Mouse (Mus musculus) kidney, embryonic 15.5 days (tissue): ENCODE measurements around the gene Agbl4. TPM values are rescaled to one million over a fixed set of nuclear protein-coding genes. Genes with fewer than 3 reads are reported as not detected.
"Not testable (repeated sequence)": the region's sequence is repeated elsewhere in the genome, so short reads cannot be mapped to it uniquely, and the experiment has no call there.

Experiments used
- ATAC-seq: fragments of 200-750 bp; cut with Nextera tagmentation; replicated peaks from 2 replicates; pipeline ENCODE4 v1.8.0; 2017; ENCODE audit warnings: moderate TSS enrichment; ENCODE audit not compliant: low FRiP score
- H3K27ac ChIP-seq: fragments of 300-500 bp; sonication (generic); 2 replicates; pipeline ENCODE4 v1.5.1; 2015; ENCODE audit warnings: mild to moderate bottlenecking, inconsistent platforms
- H3K27me3 ChIP-seq: fragments of 300-500 bp; sonication (generic); 2 replicates; pipeline ENCODE4 v1.6.1; 2015; ENCODE audit warnings: inconsistent platforms
- H3K36me3 ChIP-seq: fragments of 300-500 bp; sonication (generic); 2 replicates; pipeline ENCODE4 v1.6.1; 2015; ENCODE audit warnings: inconsistent platforms
- H3K4me1 ChIP-seq: fragments of 300-500 bp; sonication (generic); 2 replicates; pipeline ENCODE4 v1.6.1; 2015; ENCODE audit warnings: inconsistent platforms
- H3K4me2 ChIP-seq: fragments of 300-500 bp; sonication (generic); 2 replicates; pipeline ENCODE4 v1.6.1; 2015; ENCODE audit warnings: moderate library complexity, mild to moderate bottlenecking, inconsistent platforms
- H3K4me3 ChIP-seq: fragments of 300-500 bp; sonication (generic); replicated peaks from 2 replicates; pipeline ENCODE4 v1.5.1; 2015; ENCODE audit warnings: mild to moderate bottlenecking, inconsistent platforms
- H3K9ac ChIP-seq: fragments of 300-500 bp; sonication (generic); 2 replicates; pipeline ENCODE4 v1.6.1; 2015; ENCODE audit warnings: mild to moderate bottlenecking, inconsistent platforms
- H3K9me3 ChIP-seq: fragments of 300-500 bp; sonication (generic); replicated peaks from 2 replicates; pipeline ENCODE4 v1.6.1; 2016; ENCODE audit warnings: inconsistent platforms
- WGBS: fragments of 180-500 bp; shearing (Covaris S2); methylation state at CpG from one replicate; pipeline ENCODE4 v1.1.7; 2015; ENCODE audit warnings: mixed read lengths; 5-methylcytosine and 5-hydroxymethylcytosine counted together
- polyA plus RNA-seq: library from polyadenylated mRNA; unstranded; fragments of >200 nt; fragmentation: Nextera tagmentation; extraction: Ambion mirVana; gene quantifications from 2 replicates; pipeline ENCODE4 v1.2.1, GENCODE M21; 2015

The Agbl4 gene
- polyA plus RNA-seq, 1 experiment from 2014 or later: 0.43 TPM

DNA sequence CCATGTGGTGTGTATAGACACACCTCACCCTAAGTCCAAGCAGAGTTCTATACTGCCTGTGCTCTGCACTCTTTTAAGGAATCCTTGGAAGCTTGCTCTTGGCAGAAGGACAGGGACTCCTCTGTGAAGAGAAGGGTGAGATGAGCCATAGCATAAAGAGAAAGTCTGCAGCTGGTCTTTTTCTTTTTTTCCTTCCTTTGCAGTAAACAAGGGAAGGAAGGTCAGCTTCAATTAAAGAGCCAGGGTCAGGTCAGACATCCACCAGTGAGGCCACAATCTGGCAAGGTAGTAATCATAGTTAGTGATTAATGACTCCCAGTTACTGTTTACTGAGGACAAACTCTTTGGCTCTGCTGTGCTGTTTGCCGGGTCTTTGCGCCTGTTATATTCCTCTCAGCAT, 802.6 kb downstream of the Agbl4 start:
- no peaks in the 10 kb centered on the region for H3K36me3 ChIP-seq
- no peak overlapping the region for H3K4me3 ChIP-seq
- 16% methylated on average over 2 of the region's 2 CpGs for WGBS
- peaks cover 10% of the 10 kb centered on the region; the same call in 1 of the 2 replicates for H3K4me1 ChIP-seq
- no peak overlapping the region for H3K9ac ChIP-seq
- peak; percentile 92 for ATAC-seq
- no peak overlapping the region for H3K4me2 ChIP-seq
- H3K9me3 ChIP-seq: no peaks in the 10 kb centered on the region
- peak overlapping the region; percentile 45; the same call in 1 of the 2 replicates for H3K27ac ChIP-seq
- H3K27me3 ChIP-seq: no peaks in the 10 kb centered on the region

GRCm38 (mm10) chr4:111215191-111215762, 817.8 kb downstream of the Agbl4 start:
- no peak overlapping the region for H3K4me2 ChIP-seq
- H3K4me3 ChIP-seq: no peak overlapping the region
- H3K9ac ChIP-seq: no peak overlapping the region
- no peaks in the 10 kb centered on the region for H3K4me1 ChIP-seq
- 78% methylated on average over 3 of the region's 3 CpGs for WGBS
- H3K9me3 ChIP-seq: no peaks in the 10 kb centered on the region
- no peak overlapping the region for H3K27ac ChIP-seq
- no peak for ATAC-seq
- H3K36me3 ChIP-seq: no peaks in the 10 kb centered on the region
- H3K27me3 ChIP-seq: no peaks in the 10 kb centered on the region

DNA sequence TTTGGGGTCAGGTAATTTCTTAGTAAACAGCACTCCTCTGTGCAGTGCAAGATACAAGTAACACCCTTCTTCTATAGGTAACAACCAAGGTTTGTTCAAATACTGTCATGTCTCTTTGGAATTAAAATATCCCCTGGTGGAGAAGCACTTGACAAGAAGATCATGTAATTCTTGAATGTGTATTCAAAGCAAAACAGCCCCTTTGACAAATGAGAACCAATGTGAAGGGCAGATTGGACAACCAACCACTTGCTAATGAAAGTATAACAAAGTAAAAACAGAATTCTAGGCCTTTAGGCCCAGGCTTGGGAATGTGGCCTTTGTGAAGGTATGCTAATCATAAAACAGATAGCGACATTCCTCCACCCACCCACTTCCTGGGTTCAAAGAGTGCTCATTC, 821.6 kb downstream of the Agbl4 start:
- not testable (repeated sequence) for H3K9me3 ChIP-seq, ATAC-seq, H3K27me3 ChIP-seq, H3K36me3 ChIP-seq, H3K4me3 ChIP-seq, H3K4me1 ChIP-seq, H3K27ac ChIP-seq, H3K9ac ChIP-seq, H3K4me2 ChIP-seq
- WGBS: 65% methylated on average over 1 of the region's 1 CpGs

DNA sequence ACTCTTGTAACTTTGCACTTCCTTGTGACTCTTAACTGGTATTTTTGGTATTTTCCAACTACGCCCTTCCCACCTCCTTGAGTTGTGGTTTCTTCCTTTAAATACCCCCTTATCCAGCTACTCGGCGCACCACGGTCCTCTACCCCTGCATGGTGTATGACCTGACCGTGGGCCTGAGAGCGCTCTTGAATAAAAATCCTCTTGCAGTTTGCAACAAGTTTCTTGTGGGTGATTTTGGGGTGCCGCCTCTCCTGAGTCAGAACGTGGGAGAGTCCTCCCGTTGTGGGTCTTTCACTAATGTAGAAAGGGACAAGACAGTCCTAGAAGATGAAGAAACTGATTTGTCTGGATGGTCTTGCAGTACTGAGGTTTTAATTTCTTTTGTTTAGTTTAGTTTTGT, 822.1 kb downstream of the Agbl4 start:
- not testable (repeated sequence) for H3K9ac ChIP-seq, H3K27me3 ChIP-seq, ATAC-seq, H3K9me3 ChIP-seq, H3K27ac ChIP-seq, H3K4me3 ChIP-seq, H3K4me2 ChIP-seq, H3K36me3 ChIP-seq, H3K4me1 ChIP-seq
- 95% methylated on average over 9 of the region's 9 CpGs for WGBS

GRCm38 (mm10) chr4:111233849-111234248, 836.4 kb downstream of the Agbl4 start:
- no peak for ATAC-seq
- Histone ChIP-seq H3K36me3 (no peaks in the 10 kb centered on the region), H3K27ac (no peak overlapping the region), H3K27me3 (no peaks in the 10 kb centered on the region), H3K9me3 (no peaks in the 10 kb centered on the region), H3K4me1 (no peaks in the 10 kb centered on the region), H3K9ac (no peak overlapping the region), H3K4me3 (no peak overlapping the region), H3K4me2 (no peak overlapping the region)
- 77% methylated on average over 1 of the region's 1 CpGs for WGBS

DNA sequence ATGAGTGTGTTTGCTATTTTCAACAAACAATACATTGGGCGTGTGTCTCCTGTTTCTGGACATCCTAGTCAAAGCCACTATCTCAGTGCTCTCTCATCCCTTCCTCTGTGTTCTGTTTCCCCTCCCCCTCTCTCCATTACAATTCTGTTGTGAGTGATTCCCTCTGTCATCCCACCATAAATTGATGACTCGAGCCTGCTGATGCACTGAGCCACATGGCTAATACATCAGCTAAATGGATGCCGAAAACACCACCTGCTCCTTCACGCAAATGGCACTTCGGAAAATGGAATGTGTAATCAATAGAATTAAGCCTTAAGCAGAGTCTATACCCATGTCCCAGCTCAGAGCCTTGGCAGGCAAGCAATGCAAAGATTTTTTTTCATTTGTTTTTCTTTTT, 854.5 kb downstream of the Agbl4 start:
- no peak overlapping the region for H3K9ac ChIP-seq
- H3K27ac ChIP-seq: no peak overlapping the region
- ATAC-seq: no peak
- no peak overlapping the region for H3K4me3 ChIP-seq
- no peaks in the 10 kb centered on the region for H3K27me3 ChIP-seq
- H3K4me2 ChIP-seq: no peak overlapping the region
- H3K36me3 ChIP-seq: no peaks in the 10 kb centered on the region
- no peaks in the 10 kb centered on the region for H3K9me3 ChIP-seq
- no peaks in the 10 kb centered on the region for H3K4me1 ChIP-seq
- WGBS: 76% methylated on average over 5 of the region's 5 CpGs

DNA sequence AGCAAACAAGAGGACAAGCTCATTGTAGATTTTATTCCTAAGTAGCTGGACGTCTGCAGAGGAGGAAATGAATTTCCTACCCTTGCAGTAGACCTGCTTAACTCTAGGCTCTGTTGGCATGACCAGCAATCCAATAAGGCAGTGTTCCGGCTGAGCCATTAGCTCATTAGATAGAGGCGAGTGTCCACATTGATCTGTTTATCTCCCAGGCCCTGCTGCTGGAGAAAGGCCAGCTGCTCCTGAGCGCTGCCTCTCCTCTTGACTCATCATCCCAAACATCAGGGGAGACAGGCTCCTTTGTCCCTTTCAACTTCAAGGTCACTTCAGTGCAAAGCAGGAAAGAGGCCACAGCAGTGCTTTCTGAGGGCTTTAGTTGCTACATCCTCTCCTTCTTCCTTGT, 858.0 kb downstream of the Agbl4 start:
- no peaks in the 10 kb centered on the region for H3K4me1 ChIP-seq
- no peak overlapping the region for H3K4me2 ChIP-seq
- no peaks in the 10 kb centered on the region for H3K27me3 ChIP-seq
- H3K9ac ChIP-seq: no peak overlapping the region
- 55% methylated on average over 4 of the region's 4 CpGs for WGBS
- H3K36me3 ChIP-seq: no peaks in the 10 kb centered on the region
- ATAC-seq: no peak
- H3K27ac ChIP-seq: no peak overlapping the region
- no peaks in the 10 kb centered on the region for H3K9me3 ChIP-seq
- H3K4me3 ChIP-seq: no peak overlapping the region

DNA sequence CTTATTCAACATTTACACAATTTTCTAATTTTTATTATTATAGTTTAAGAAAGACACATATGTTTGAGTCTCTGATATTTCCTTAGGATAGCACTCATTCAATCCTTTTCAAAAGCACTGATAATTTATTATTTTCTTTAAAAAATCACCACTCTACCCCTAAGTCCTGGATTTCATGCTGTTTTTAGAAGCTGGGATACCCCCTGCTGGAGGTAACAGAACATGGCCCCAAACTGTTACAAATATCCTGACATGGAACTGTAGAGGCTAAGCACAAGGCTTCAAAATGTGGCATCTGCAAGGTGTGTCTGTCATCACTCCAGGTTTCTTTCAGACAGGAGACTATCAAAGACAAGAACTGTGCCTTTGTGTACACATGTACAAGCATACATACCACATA, 859.5 kb downstream of the Agbl4 start:
- ATAC-seq: no peak
- Histone ChIP-seq H3K9ac (no peak overlapping the region), H3K4me3 (no peak overlapping the region), H3K36me3 (no peaks in the 10 kb centered on the region), H3K4me2 (no peak overlapping the region), H3K27me3 (no peaks in the 10 kb centered on the region), H3K27ac (no peak overlapping the region), H3K4me1 (no peaks in the 10 kb centered on the region), H3K9me3 (no peaks in the 10 kb centered on the region)

GRCm38 (mm10) chr4:111280936-111281335, 883.5 kb downstream of the Agbl4 start:
- Histone ChIP-seq H3K9me3 (no peaks in the 10 kb centered on the region), H3K9ac (no peak overlapping the region), H3K27ac (no peak overlapping the region), H3K27me3 (no peaks in the 10 kb centered on the region), H3K4me1 (no peaks in the 10 kb centered on the region), H3K36me3 (no peaks in the 10 kb centered on the region), H3K4me2 (no peak overlapping the region), H3K4me3 (no peak overlapping the region)
- no peak for ATAC-seq
- 76% methylated on average over 2 of the region's 2 CpGs for WGBS

DNA sequence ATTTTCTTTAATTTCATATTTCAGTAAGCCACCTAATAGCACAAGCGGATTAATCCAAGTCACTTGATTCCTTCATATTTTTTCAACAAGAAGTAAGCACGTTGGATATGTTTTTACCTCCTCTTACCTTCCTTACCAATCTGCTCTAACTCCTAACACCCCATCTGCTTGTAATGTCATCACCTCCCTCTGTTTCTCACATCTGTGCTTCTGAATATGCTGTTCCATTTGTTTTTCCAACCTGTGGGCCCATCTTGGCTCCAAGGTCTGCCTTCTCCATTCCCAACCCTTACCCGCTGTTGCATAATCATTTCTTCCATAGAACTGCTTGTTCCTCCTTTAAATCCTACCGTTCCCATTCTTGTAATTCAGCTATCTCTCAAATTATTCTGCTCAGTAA, 884.4 kb downstream of the Agbl4 start:
- Histone ChIP-seq H3K9me3 (no peaks in the 10 kb centered on the region), H3K4me3 (no peak overlapping the region), H3K9ac (no peak overlapping the region), H3K27ac (no peak overlapping the region), H3K4me2 (no peak overlapping the region), H3K4me1 (no peaks in the 10 kb centered on the region), H3K36me3 (no peaks in the 10 kb centered on the region), H3K27me3 (no peaks in the 10 kb centered on the region)
- 94% methylated on average over 4 of the region's 4 CpGs for WGBS
- ATAC-seq: no peak

GRCm38 (mm10) chr4:111284625-111285024, 887.2 kb downstream of the Agbl4 start:
- WGBS: 83% methylated on average over 2 of the region's 2 CpGs
- ATAC-seq: no peak
- H3K4me2 ChIP-seq: no peak overlapping the region
- no peaks in the 10 kb centered on the region for H3K9me3 ChIP-seq
- H3K4me1 ChIP-seq: no peaks in the 10 kb centered on the region
- no peaks in the 10 kb centered on the region for H3K36me3 ChIP-seq
- H3K9ac ChIP-seq: no peak overlapping the region
- H3K27me3 ChIP-seq: no peaks in the 10 kb centered on the region
- H3K27ac ChIP-seq: no peak overlapping the region
- no peak overlapping the region for H3K4me3 ChIP-seq

DNA sequence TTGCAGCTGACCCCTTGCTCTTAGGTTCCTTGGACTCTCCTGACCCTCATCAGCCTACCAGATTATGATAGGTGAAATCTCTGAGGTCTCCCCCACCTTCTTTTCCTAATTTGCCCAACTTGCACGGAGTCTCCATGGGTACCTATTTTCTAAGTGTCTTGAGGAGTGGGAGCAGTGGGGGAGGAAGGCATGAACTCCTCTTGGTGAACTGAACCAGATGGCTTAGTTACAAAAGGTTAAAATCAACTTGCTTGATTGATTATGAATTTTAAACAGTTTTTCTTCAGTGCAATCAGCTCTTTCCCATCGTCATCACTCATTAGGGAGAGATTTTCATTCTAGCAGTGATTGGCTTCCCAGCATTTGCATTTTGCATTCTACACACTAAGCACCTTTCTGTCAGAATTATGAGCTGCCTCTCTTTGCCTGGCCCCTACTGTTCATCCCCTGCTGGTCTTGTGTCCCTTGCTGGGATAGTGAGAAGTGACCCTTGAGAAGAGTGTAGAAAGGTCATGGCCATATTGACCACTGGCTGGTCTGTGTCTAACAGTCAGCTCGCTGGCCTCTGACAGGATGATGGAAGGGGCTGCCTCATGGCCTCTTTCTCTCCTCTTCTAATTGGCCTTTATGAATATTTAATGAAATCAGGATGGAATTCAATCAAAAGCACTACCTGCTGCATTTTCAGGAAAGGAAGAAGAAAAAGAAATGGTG, 897.2 kb downstream of the Agbl4 start:
- no peak overlapping the region for H3K27ac ChIP-seq
- H3K4me1 ChIP-seq: no peaks in the 10 kb centered on the region
- H3K36me3 ChIP-seq: no peaks in the 10 kb centered on the region
- WGBS: 59% methylated on average over 3 of the region's 3 CpGs
- H3K9ac ChIP-seq: no peak overlapping the region
- H3K9me3 ChIP-seq: no peaks in the 10 kb centered on the region
- H3K27me3 ChIP-seq: no peaks in the 10 kb centered on the region
- no peak for ATAC-seq
- no peak overlapping the region for H3K4me3 ChIP-seq
- no peak overlapping the region for H3K4me2 ChIP-seq

DNA sequence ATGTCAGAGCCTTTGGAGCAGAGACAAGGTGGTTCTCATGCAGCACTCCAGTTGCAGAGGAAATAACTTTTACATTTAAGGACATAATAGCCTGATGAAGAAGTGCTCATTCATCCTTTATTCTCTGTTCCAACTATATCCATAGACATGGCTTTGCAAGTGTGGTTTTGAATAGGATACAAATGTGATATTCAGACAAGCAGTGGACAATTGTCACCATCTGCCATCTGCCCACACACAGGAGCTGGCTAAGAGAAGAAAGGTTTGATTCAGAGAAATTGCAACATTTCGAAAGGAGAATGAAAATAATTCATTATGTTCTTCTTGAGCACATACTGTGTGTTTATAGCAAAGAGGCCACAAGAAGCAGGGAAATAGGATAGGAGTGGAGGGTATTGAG, 909.1 kb downstream of the Agbl4 start:
- 95% methylated on average over 1 of the region's 1 CpGs for WGBS
- no peak for ATAC-seq

More for the DNA sequence above, 909.1 kb downstream of the Agbl4 start:
- Histone ChIP-seq H3K9me3 (no peaks in the 10 kb centered on the region), H3K36me3 (no peaks in the 10 kb centered on the region), H3K9ac (no peak overlapping the region), H3K4me3 (no peak overlapping the region), H3K4me2 (no peak overlapping the region), H3K27me3 (no peaks in the 10 kb centered on the region), H3K4me1 (no peaks in the 10 kb centered on the region), H3K27ac (no peak overlapping the region)
